Mouse (Mus musculus) C2C12 (cell line): ENCODE results near the gene Dnaic1.

Source experiments
- CEBPB ChIP-seq: IDR thresholded peaks from one replicate; pipeline ENCODE4 v1.6.1; 2011; ENCODE audit warnings: low read depth, mild to moderate bottlenecking, control low read depth, moderate library complexity
- CTCF ChIP-seq: IDR thresholded peaks from one replicate; pipeline ENCODE4 v1.5.1; 2011; ENCODE audit not compliant: control insufficient read depth, insufficient read depth, insufficient read length
- FOSL1 ChIP-seq: IDR thresholded peaks from one replicate; pipeline ENCODE4 v1.8.0; 2011; ENCODE audit warnings: mild to moderate bottlenecking, low read length; ENCODE audit not compliant: poor library complexity, insufficient read depth, severe bottlenecking
- MAX ChIP-seq: IDR thresholded peaks from one replicate; pipeline ENCODE4 v1.6.1; 2011; ENCODE audit warnings: mild to moderate bottlenecking, control low read depth
- MYOD1 ChIP-seq: IDR thresholded peaks from one replicate; pipeline ENCODE4 v1.6.1; 2011; ENCODE audit warnings: low read depth; ENCODE audit not compliant: control insufficient read depth, insufficient read length
- MYOG ChIP-seq: IDR thresholded peaks from one replicate; pipeline ENCODE4 v1.6.1; 2011; ENCODE audit not compliant: control insufficient read depth, insufficient read length; ENCODE audit errors: extremely low read depth
- USF1 ChIP-seq: IDR thresholded peaks from one replicate; pipeline ENCODE4 v1.6.1; 2011; ENCODE audit warnings: low read depth, mild to moderate bottlenecking, control low read depth, moderate library complexity

- TF ChIP-seq USF1 (no peak), CTCF (no peak), MAX (no peak), CEBPB (no peak), MYOG (no peak), MYOD1 (no peak), FOSL1 (no peak)
Observed at GRCm38 (mm10) chr4:41583353-41583752, 13.8 kb downstream of the Dnaic1 start.
